Mouse (Mus musculus) liver, embryonic 12.5 days (tissue): ENCODE results near the gene Gm29735. TPM values are rescaled to one million over a fixed set of nuclear protein-coding genes. Genes with fewer than 3 reads are reported as not detected.
"Not testable (repeated sequence)": the region's sequence is repeated elsewhere in the genome, so short reads cannot be mapped to it uniquely, and the experiment has no call there.

Source experiments
- ATAC-seq: fragments of 200-750 bp; cut with Nextera tagmentation; 2 replicates; pipeline ENCODE4 v1.8.0; 2017; ENCODE audit warnings: moderate number of reproducible peaks, mild to moderate bottlenecking, moderate library complexity
- H3K27ac ChIP-seq: fragments of 300-500 bp; sonication (generic); 2 replicates; pipeline ENCODE4 v1.5.1; 2016; ENCODE audit warnings: mild to moderate bottlenecking
- H3K27me3 ChIP-seq: fragments of 300-500 bp; sonication (generic); replicated peaks from 2 replicates; pipeline ENCODE4 v1.6.1; 2016; ENCODE audit warnings: mild to moderate bottlenecking, moderate library complexity
- H3K36me3 ChIP-seq: fragments of 300-500 bp; sonication (generic); 2 replicates; pipeline ENCODE4 v1.6.1; 2016; ENCODE audit warnings: mild to moderate bottlenecking, moderate library complexity
- H3K4me1 ChIP-seq: fragments of 300-500 bp; sonication (generic); 2 replicates; pipeline ENCODE4 v1.6.1; 2016
- H3K4me2 ChIP-seq: fragments of 300-500 bp; sonication (generic); 2 replicates; pipeline ENCODE4 v1.6.1; 2016; ENCODE audit warnings: mild to moderate bottlenecking, moderate library complexity
- H3K4me3 ChIP-seq: fragments of 300-500 bp; sonication (generic); 2 replicates; pipeline ENCODE4 v1.5.1; 2016; ENCODE audit warnings: mild to moderate bottlenecking, moderate library complexity
- H3K9ac ChIP-seq: fragments of 300-500 bp; sonication (generic); 2 replicates; pipeline ENCODE4 v1.6.1; 2016; ENCODE audit warnings: mild to moderate bottlenecking, moderate library complexity
- H3K9me3 ChIP-seq: fragments of 300-500 bp; sonication (generic); replicated peaks from 2 replicates; pipeline ENCODE4 v1.6.1; 2016; ENCODE audit warnings: mild to moderate bottlenecking, moderate library complexity
- WGBS: fragments of 180-500 bp; shearing (Covaris S2); methylation state at CpG from one replicate; pipeline ENCODE4 v1.1.7; 2016; ENCODE audit not compliant: insufficient replicate concordance; 5-methylcytosine and 5-hydroxymethylcytosine counted together
- polyA plus RNA-seq: library from polyadenylated mRNA; unstranded; fragments of >200 nt; fragmentation: Nextera tagmentation; extraction: Ambion mirVana; gene quantifications from 2 replicates; pipeline ENCODE4 v1.2.1, GENCODE M21; 2016

Gm29735 gene
- not detected in 2 replicates for polyA plus RNA-seq

DNA sequence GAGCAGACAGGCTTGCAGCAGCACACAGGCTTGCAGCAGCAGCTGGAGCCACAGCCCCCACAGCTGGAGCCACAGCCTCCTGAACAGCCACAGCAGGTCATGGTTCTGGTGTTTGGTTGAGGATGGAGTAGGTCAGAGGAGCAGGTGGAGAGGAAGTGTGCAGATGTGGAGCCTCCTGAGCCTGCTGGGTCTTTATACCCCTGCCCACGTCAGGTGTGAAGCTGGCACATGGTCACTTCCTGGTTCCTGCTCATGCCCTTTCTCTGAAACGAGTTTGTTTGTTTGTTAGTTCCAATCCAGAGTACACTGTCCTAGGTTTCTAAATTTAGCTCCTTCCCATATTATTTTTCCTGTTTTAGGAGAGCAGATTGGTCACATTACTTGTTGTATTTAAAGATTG lies at the start of gene Gm29735:
Gene Gm29735 (minus strand): TSS at position 101 of the 400 bp plus-strand sequence.
- H3K4me2 ChIP-seq, H3K4me1 ChIP-seq, H3K4me3 ChIP-seq, ATAC-seq, H3K27me3 ChIP-seq, H3K9ac ChIP-seq, H3K9me3 ChIP-seq, H3K36me3 ChIP-seq, H3K27ac ChIP-seq: not testable (repeated sequence)
- WGBS = 28% methylated on average over 2 of the region's 2 CpGs

GRCm38 (mm10) chr7:142205488-142205887 lies 48.6 kb upstream of the Gm29735 start:
- 0 out of 2 replicates have a peak, but pooled peaks cover 3% of the 10 kb centered on the region for H3K27me3 ChIP-seq
- no peak overlapping the region for H3K4me2 ChIP-seq
- no peak overlapping the region for H3K4me3 ChIP-seq
- H3K36me3 ChIP-seq = no peaks in the 10 kb centered on the region
- no peak for ATAC-seq
- no peaks in the 10 kb centered on the region for H3K9me3 ChIP-seq
- no peak overlapping the region for H3K27ac ChIP-seq
- H3K4me1 ChIP-seq = no peaks in the 10 kb centered on the region
- no peak overlapping the region for H3K9ac ChIP-seq

DNA sequence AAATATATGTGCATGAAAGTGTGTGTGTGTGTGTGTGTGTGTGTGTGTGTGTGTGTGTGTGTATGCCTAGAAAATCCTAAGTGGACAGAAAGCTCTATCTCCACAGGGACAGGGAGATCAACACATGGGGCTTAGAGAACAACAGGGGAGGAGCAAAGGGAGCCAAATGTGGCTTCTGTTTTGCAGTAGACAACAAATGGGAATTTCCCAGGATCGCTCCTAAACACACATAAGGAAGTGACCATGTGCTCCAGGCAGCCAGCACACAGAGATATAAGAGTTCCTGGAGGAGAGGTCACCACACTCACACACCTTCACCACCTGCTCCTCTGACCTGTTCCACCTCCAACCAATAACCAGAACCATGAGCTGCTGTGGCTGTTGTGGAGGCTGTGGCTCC lies 44.2 kb upstream of the Gm29735 start, which contains the start of gene Krtap5-3:
Gene Krtap5-3 (plus strand): TSS at position 301 of the 400 bp plus-strand sequence.
- Histone ChIP-seq H3K4me3 (no peak within 1 kb of the TSS), H3K36me3 (no peaks in the 10 kb centered on the region)
- ATAC-seq = no peak

DNA sequence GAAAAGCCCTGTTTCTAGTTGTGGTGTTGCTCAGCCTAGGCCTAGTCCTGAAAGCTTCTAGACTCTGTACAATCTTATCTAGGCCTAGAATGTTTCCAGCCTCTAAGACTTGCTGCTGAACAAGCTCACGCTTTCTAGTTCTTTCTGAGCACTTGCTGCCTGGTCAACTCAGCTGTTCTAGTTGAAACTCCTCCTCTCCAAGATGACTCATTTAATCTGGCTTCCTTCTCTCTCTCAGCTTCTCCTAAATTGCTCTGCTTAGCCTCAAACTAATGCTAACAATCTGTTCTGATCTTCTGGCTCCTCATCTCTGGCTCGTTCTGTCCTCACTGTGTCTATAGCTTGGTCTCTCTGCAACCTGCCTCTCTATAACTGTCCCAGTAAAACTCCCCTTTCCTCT lies 41.8 kb upstream of the Gm29735 start:
- H3K36me3 ChIP-seq = no peaks in the 10 kb centered on the region
- 49% methylated on average over 2 of the region's 2 CpGs for WGBS
- H3K9ac ChIP-seq = no peak overlapping the region
- H3K9me3 ChIP-seq = 0 out of 2 replicates have a peak, but pooled peaks cover 3% of the 10 kb centered on the region
- H3K4me3 ChIP-seq = no peak overlapping the region
- H3K4me1 ChIP-seq = no peaks in the 10 kb centered on the region
- no peak for ATAC-seq
- H3K4me2 ChIP-seq = no peak overlapping the region
- no peaks in the 10 kb centered on the region for H3K27me3 ChIP-seq
- H3K27ac ChIP-seq = no peak overlapping the region

More for the DNA sequence above, 44.2 kb upstream of the Gm29735 start, which contains the start of gene Krtap5-3:
- Histone ChIP-seq H3K4me2 (no peak within 1 kb of the TSS), H3K4me1 (no peaks in the 10 kb centered on the region), H3K9me3 (no peaks in the 10 kb centered on the region), H3K9ac (no peak within 1 kb of the TSS), H3K27ac (no peak within 1 kb of the TSS), H3K27me3 (no peaks in the 10 kb centered on the region)
- WGBS = 0% methylated on average over 1 of the region's 1 CpGs

GRCm38 (mm10) chr7:142190289-142190688 lies 33.4 kb upstream of the Gm29735 start, which contains the start of gene Gm10153:
Gm10153 (minus strand) TSS chr7:142190389.
- H3K4me3 ChIP-seq = no peak within 1 kb of the TSS
- H3K27me3 ChIP-seq = no peaks in the 10 kb centered on the region; the same call in 1 of the 2 replicates
- no peak within 1 kb of the TSS for H3K4me2 ChIP-seq
- no peaks in the 10 kb centered on the region for H3K4me1 ChIP-seq
- no peak for ATAC-seq
- no peak within 1 kb of the TSS for H3K27ac ChIP-seq
- 22% methylated on average over 2 of the region's 2 CpGs for WGBS
- H3K9ac ChIP-seq = no peak within 1 kb of the TSS
- H3K36me3 ChIP-seq = no peaks in the 10 kb centered on the region
- H3K9me3 ChIP-seq = 0 out of 2 replicates have a peak, but pooled peaks cover 3% of the 10 kb centered on the region

DNA sequence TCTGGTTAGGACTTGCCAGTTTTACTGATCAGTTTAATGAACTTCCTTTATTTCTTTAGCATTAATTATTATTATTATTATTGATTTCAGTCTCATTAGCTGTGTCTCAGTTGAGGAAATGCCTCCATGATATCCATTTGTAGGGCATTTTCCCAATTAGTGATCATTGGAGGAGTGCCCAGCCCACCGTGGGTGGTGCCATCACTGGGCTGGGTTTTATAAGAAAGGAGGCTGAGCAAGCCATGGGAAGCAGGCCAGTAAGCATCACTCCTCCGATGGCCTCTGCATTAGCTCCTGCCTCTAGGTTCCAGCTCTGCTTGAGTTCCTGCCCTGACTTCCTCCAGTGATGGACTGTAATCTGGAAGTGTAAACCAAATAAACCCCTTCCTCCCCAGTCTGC lies 31.2 kb upstream of the Gm29735 start:
- Histone ChIP-seq H3K4me2 (no peak overlapping the region), H3K9ac (no peak overlapping the region), H3K4me3 (no peak overlapping the region), H3K36me3 (no peaks in the 10 kb centered on the region), H3K27ac (no peak overlapping the region), H3K4me1 (no peaks in the 10 kb centered on the region), H3K9me3 (no peaks in the 10 kb centered on the region), H3K27me3 (no peaks in the 10 kb centered on the region; the same call in 1 of the 2 replicates)
- ATAC-seq = no peak
- WGBS = 62% methylated on average over 2 of the region's 2 CpGs

- H3K27me3 ChIP-seq = no peaks in the 10 kb centered on the region
- H3K4me2 ChIP-seq = no peak overlapping the region
- H3K27ac ChIP-seq = no peak overlapping the region
- no peak overlapping the region for H3K9ac ChIP-seq
- ATAC-seq = no peak
- H3K4me1 ChIP-seq = no peaks in the 10 kb centered on the region
- WGBS = 15% methylated on average over 1 of the region's 1 CpGs
- no peaks in the 10 kb centered on the region for H3K36me3 ChIP-seq
- H3K9me3 ChIP-seq = no peaks in the 10 kb centered on the region
- no peak overlapping the region for H3K4me3 ChIP-seq
Measured at GRCm38 (mm10) chr7:142181021-142181420, 24.1 kb upstream of the Gm29735 start.

- no peak overlapping the region for H3K4me2 ChIP-seq
- no peak overlapping the region for H3K27ac ChIP-seq
- no peak for ATAC-seq
- H3K9ac ChIP-seq = no peak overlapping the region
- no peaks in the 10 kb centered on the region for H3K4me1 ChIP-seq
- H3K4me3 ChIP-seq = no peak overlapping the region
- WGBS = 64% methylated on average over 1 of the region's 1 CpGs
- H3K9me3 ChIP-seq = no peaks in the 10 kb centered on the region
- H3K27me3 ChIP-seq = no peaks in the 10 kb centered on the region; the same call in 1 of the 2 replicates
- no peaks in the 10 kb centered on the region for H3K36me3 ChIP-seq
Measured at GRCm38 (mm10) chr7:142178685-142179084, 21.8 kb upstream of the Gm29735 start.

DNA sequence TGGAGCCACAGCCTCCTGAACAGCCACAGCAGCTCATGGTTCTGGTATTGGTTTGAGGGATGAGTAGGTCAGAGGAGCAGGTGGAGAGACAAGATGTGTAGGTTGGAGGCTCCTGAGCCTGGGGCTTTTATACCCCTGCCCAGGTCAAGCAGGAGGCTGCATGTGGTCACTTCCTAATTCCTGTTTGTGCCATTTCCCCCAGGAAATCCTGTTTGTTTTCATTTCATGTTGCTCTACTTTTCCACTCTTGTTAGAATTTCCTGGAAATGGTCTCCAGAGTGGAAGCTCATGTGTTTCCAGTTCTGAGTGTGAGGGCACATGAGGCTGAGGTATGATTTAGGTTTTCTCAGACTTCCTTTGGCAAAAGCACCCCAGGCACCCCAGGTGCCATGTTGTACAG lies 19.0 kb upstream of the Gm29735 start, which contains the start of gene Krtap5-2:
Gene Krtap5-2 (minus strand): TSS at position 101 of the 400 bp plus-strand sequence.
- H3K36me3 ChIP-seq, H3K4me2 ChIP-seq, H3K4me3 ChIP-seq, ATAC-seq, H3K27ac ChIP-seq, H3K27me3 ChIP-seq, H3K9ac ChIP-seq, H3K4me1 ChIP-seq, H3K9me3 ChIP-seq: not testable (repeated sequence)

GRCm38 (mm10) chr7:142169836-142170235 lies 12.9 kb upstream of the Gm29735 start:
- Histone ChIP-seq H3K4me3 (no peak overlapping the region), H3K9ac (no peak overlapping the region), H3K36me3 (no peaks in the 10 kb centered on the region), H3K9me3 (no peaks in the 10 kb centered on the region), H3K27ac (no peak overlapping the region), H3K4me1 (no peaks in the 10 kb centered on the region), H3K27me3 (no peaks in the 10 kb centered on the region; the same call in 1 of the 2 replicates), H3K4me2 (no peak overlapping the region)
- ATAC-seq = no peak
- WGBS = 31% methylated on average over 3 of the region's 3 CpGs

GRCm38 (mm10) chr7:142165639-142166038 lies 8.7 kb upstream of the Gm29735 start, which contains the start of gene Gm4553:
Gm4553 (minus strand) TSS chr7:142165739.
- not testable (repeated sequence) for H3K9ac ChIP-seq, H3K9me3 ChIP-seq, H3K36me3 ChIP-seq, H3K27me3 ChIP-seq, H3K27ac ChIP-seq, H3K4me3 ChIP-seq, H3K4me2 ChIP-seq, H3K4me1 ChIP-seq, ATAC-seq

DNA sequence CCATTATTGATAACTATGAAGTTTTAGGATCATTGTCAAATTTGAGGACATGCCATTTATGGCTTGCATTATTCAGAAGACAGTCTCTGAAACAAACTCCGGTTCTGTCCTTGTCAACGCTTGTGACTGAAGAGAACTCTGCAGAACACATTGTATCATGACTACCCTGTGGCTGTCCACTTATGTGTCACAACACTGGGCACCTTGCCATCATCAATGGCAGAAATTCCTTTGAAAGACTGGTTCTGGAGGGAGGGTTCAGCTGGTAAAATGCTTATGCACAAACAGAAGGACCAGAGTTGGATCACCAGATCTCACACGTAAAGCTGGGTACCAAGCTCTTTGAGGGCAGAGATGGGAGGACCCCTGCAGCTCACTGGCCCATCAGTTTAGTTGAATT lies 2.5 kb upstream of the Gm29735 start:
- WGBS = 77% methylated on average over 3 of the region's 3 CpGs
- no peaks in the 10 kb centered on the region for H3K9me3 ChIP-seq
- no peaks in the 10 kb centered on the region for H3K36me3 ChIP-seq
- ATAC-seq = no peak
- H3K9ac ChIP-seq = no peak overlapping the region
- no peaks in the 10 kb centered on the region for H3K4me1 ChIP-seq
- H3K27ac ChIP-seq = no peak overlapping the region
- H3K4me2 ChIP-seq = no peak overlapping the region
- H3K27me3 ChIP-seq = no peaks in the 10 kb centered on the region
- H3K4me3 ChIP-seq = no peak overlapping the region

GRCm38 (mm10) chr7:142155308-142155707 lies 1.6 kb downstream of the Gm29735 start:
- no peak overlapping the region for H3K27ac ChIP-seq
- H3K4me3 ChIP-seq = no peak overlapping the region
- H3K9me3 ChIP-seq = no peaks in the 10 kb centered on the region
- no peaks in the 10 kb centered on the region for H3K4me1 ChIP-seq
- 48% methylated on average over 1 of the region's 1 CpGs for WGBS
- no peak overlapping the region for H3K9ac ChIP-seq
- H3K36me3 ChIP-seq = no peaks in the 10 kb centered on the region
- H3K27me3 ChIP-seq = no peaks in the 10 kb centered on the region
- no peak for ATAC-seq
- no peak overlapping the region for H3K4me2 ChIP-seq
